Mouse (Mus musculus) urinary bladder, adult 2 months (tissue): ENCODE measurements around the gene Ugt1a9. TPM values are rescaled to one million over a fixed set of nuclear protein-coding genes. Genes with fewer than 3 reads are reported as not detected.
A peak's percentile ranks its signal among the peaks of the same experiment; 100 is the strongest.
"Not testable (repeated sequence)": the region's sequence is repeated elsewhere in the genome, so short reads cannot be mapped to it uniquely, and the experiment has no call there.

Experiments
- DNase-seq: peaks from one replicate; pipeline ENCODE4 v3.0.0; 2022; ENCODE audit warnings: low spot score
- polyA plus RNA-seq: library from polyadenylated mRNA; depleted of rRNA; stranded (reverse); fragments of >200 nt; gene quantifications from 2 replicates; pipeline ENCODE4 v1.2.3, GENCODE M21; 2012

Gene Ugt1a9
- polyA plus RNA-seq, 1 experiment, result not detected

DNA sequence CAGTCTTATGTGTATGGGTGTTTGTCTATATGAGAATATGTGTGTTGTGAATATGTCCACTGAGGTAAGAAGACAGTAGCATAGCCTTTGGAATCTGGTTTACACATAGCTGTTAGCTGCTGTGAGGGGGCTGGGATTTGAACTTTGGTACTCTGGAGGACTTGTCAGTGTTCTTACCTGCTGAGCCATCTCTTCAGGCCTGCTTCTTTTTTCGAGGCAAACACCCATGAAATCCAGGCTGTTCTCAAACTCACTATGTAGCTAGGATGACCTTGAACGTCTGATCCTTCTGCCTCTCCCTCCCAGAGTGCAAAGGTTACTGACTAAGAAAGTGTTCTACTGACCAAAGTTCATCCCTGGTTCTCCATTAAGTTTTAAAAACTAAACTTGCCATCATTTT lies 35.1 kb downstream of the Ugt1a9 start:
- no peak for DNase-seq

DNA sequence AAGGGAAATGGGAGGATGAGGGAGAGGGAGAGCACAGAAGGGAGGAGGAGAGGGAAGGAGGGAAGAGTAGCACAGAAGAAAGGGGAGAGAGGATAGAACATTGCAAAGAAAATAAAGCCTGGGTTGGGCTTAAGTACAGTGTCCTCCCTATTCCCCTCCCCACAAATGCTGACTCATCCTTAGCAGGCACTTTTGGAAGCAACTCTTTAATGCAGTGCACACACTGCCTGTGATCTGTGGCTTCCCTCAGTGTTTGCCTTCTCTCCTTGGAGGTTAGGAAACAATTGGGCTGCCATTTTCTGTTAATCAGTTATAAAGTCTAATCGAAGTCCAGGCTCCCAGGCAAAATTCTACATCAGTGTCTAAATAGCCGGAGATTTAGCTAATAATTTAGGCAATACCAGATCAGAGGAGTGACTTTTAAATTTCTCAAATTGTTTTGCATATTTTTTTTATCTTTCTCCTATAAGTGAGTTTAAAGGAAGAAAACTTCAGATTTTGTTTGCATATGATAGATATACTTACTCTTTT lies 38.5 kb downstream of the Ugt1a9 start:
- not testable (repeated sequence) for DNase-seq

DNA sequence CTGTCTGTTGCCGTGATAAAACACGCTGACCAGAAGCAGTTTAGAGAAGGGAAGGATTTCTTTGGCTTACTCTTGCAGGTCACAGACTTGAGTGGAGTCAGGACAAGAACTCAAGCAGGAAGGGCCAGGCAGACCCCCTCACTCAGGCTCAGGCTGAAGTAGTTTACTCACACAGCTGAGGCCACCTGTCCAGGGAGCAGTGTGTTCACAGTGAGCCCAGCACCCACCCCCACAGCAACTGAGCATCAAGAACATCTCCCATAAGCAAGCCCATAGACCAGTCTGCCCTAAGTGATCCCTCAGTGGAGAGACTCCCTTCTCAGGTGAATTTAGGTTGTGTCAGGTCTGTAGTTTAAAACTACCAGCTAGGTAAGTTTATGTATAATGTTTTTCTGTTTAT lies 39.0 kb downstream of the Ugt1a9 start:
- DNase-seq, result not testable (repeated sequence)

GRCm38 (mm10) chr1:88112769-88113168 lies 42.2 kb downstream of the Ugt1a9 start:
- not testable (repeated sequence) for DNase-seq

DNA sequence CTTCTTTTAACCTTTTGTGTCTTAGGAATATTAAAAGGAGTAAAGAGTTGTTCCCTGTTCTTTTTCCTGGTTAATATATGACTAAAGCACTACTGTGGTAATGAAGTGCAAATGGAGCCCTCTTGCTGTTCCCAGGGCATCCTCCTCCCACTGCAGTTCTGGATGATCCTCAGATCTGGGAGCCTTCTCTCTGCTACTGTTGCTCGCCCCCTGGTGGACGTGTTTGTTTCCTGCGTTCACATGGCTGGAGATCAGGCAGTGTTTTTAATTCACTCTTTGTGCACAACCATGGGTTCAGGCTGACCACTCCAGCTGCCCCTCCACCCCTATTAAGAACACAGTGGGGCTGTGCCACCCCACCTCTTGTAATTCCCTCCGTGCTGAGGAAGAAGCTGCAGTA lies 50.0 kb downstream of the Ugt1a9 start:
- DNase-seq, result not testable (repeated sequence)

DNA sequence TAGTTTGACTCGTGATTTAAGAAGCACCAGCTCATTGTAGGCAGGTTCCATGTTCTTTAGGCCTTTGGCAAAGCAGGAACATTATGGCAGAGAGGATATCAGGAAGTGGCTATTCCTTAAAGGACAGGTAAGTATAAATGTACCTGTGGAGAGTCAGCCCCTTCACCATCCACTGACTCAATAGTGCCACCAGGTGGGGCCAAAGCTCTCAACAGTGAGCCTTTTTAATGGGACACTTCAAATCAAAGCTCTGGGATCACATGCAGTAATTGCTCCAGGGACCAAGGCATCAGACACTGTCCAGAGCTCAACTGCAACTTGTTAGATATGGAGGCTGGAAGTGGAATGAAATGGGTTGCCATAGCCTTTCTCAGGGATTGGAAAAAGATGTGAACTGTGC lies 50.9 kb downstream of the Ugt1a9 start:
- DNase-seq, result not testable (repeated sequence)

DNA sequence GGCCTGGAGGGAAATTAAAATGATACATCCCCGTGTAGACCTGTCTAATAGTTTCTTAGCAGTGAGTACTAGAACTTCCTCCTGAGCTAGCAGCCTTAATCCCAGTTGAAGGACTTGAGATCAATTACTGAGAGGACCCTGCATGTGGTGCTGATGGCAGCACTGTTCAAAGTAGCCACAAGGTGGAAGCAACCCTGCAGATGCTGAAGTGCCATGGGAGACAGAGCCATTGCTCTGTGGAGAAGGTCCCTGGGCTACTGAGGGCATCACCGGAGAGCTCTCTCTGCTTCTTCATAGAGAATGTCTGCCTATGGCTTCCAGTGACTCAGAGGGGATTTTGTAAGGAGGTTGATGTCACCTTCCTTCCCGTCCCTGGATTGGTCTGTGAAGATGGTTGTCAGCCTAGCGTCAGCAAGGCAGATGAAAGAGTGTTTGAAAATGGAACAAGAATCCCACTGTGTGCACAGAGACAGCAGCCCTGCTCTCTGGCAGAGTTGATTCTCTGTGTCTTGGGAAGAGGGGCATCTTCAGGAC lies 55.3 kb downstream of the Ugt1a9 start:
- not testable (repeated sequence) for DNase-seq

DNA sequence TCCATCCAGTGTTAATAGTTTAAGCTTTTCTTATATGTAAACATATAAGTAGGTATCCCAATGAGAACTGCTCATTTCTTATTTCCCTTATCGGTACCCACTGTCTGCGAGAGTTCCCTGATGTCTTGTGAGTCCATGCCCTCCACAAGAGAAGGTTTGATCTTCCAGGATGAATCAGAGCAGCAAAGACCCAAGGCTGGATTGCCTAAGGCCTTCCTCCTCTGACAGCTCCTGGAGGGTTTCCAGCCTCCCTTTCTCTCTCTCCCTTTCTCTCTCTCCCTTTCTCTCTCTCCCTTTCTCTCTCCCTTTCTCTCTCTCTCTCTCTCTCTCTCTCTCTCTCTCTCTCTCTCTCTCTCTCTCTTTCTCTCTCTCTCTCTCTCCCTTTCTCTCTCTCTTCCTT lies 58.5 kb downstream of the Ugt1a9 start:
- not testable (repeated sequence) for DNase-seq

- not testable (repeated sequence) for DNase-seq
Measured at GRCm38 (mm10) chr1:88130223-88130622, 59.6 kb downstream of the Ugt1a9 start.

GRCm38 (mm10) chr1:88133908-88134456 lies 63.4 kb downstream of the Ugt1a9 start:
- DNase-seq, result no peak

- DNase-seq, result peak; percentile 38
Measured at GRCm38 (mm10) chr1:88134457-88135011, 63.9 kb downstream of the Ugt1a9 start, which contains the start of gene Ugt1a6a. Gene Ugt1a6a (plus strand): TSS chr1:88134809.

GRCm38 (mm10) chr1:88135229-88135904 lies 64.8 kb downstream of the Ugt1a9 start:
- not testable (repeated sequence) for DNase-seq

DNA sequence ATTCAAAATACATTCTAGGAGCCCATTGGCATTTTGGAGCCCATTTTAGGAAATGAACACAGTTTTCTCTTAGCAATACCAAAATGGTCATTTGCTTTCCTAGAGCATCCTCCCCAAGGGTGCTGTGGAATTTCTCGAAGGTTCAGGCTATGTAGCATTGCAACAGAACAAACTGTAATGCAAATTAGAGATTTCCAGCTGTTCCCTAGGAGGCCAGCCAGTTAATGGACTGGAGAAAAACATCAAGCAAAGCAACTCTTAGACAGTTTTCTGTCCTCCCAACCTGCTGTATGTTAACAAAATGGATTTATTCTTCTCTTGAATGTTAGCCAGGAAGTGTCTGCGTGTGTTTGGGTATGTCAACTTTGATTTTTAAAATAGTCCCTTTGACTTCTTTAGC lies 66.0 kb downstream of the Ugt1a9 start:
- DNase-seq, result no peak

GRCm38 (mm10) chr1:88137264-88137663 lies 66.7 kb downstream of the Ugt1a9 start:
- no peak for DNase-seq

DNA sequence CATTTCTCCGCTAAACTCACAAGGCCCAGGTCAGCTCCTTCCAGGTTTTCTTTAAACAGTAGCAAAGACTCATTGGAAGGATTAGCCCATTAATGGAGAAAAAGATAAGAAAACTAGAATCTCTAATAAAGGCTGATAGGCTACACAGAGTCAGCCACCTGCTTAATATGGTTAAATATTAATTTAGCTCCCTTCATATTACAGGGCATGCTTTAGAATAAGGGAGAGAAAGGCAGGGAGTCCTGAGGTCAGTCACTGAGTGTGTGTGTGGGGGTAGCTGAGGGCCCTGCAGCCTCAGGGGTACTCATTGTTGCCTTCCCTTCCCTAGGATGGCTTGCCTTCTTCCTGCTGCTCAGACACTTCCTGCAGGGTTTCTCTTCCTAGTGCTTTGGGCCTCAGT lies 67.5 kb downstream of the Ugt1a9 start:
- DNase-seq, result no peak

DNA sequence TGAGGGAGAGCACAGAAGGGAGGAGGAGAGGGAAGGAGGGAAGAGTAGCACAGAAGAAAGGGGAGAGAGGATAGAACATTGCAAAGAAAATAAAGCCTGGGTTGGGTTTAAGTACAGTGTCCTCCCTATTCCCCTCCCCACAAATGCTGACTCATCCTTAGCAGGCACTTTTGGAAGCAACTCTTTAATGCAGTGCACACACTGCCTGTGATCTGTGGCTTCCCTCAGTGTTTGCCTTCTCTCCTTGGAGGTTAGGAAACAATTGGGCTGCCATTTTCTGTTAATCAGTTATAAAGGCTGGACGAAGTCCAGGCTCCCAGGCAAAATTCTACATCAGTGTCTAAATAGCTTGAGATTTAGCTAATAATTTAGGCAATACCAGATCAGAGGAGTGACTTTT lies 69.9 kb downstream of the Ugt1a9 start:
- not testable (repeated sequence) for DNase-seq

DNA sequence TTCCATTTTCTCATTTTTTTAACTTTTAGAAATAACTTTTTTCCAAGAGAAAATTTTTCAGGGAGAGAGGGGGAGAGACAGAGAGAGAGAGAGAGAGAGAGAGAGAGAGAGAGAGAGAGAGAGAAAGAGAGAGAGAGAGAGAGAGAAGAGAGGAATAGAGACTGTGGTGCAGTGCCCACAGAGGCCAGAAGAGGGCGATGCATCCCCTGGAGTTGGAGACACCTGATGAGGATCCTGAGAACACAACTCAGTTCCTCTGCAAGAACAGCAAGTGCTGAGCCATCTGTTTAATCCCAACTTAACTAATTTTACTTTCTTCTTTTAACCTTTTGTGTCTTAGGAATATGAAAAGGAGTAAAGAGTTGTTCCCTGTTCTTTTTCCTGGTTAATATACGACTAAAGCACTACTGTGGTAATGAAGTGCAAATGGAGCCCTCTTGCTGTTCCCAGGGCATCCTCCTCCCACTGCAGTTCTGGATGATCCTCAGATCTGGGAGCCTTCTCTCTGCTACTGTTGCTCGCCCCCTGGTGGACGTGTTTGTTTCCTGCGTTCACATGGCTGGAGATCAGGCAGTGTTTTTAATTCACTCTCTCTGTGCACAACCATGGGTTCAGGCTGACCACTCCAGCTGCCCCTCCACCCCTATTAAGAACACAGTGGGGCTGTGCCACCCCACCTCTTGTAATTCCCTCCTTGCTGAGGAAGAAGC lies 73.5 kb downstream of the Ugt1a9 start:
- DNase-seq, result not testable (repeated sequence)

DNA sequence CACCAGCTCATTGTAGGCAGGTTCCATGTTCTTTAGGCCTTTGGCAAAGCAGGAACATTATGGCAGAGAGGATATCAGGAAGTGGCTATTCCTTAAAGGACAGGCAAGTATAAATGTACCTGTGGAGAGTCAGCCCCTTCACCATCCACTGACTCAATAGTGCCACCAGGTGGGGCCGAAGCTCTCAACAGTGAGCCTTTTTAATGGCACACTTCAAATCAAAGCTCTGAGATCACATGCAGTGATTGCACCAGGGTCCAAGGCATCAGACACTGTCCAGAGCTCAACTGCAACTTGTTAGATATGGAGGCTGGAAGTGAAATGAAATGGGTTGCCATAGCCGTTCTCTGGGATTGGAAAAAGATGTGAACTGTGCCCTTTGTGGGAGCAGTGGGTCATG lies 74.7 kb downstream of the Ugt1a9 start:
- DNase-seq, result not testable (repeated sequence)

DNA sequence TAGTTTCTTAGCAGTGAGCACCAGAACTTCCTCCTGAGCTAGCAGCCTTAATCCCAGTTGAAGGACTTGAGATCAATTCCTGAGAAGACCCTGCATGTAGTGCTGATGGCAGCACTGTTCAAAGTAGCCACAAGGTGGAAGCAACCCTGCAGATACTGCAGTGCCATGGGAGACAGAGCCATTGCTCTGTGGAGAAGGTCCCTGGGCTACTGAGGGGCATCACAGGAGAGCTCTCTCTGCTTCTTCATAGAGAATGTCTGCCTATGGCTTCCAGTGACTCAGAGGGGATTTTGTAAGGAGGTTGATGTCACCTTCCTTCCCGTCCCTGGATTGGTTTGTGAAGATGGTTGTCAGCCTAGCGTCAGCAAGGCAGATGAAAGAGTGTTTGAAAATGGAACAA lies 79.5 kb downstream of the Ugt1a9 start:
- DNase-seq, result not testable (repeated sequence)

GRCm38 (mm10) chr1:88158430-88158829 lies 87.8 kb downstream of the Ugt1a9 start:
- DNase-seq, result no peak

GRCm38 (mm10) chr1:88165711-88166110 lies 95.1 kb downstream of the Ugt1a9 start, which contains the start of gene Ugt1a5:
Gene Ugt1a5 (plus strand): TSS chr1:88166012.
- DNase-seq, result no peak

GRCm38 (mm10) chr1:88172190-88172589 lies 101.6 kb downstream of the Ugt1a9 start:
- not testable (repeated sequence) for DNase-seq
